Comparison of ENCODE assay signal across 16 mouse cellular contexts in genomic region chr3:30952273-30953070, GRCm38 (mm10). TPM values are rescaled to one million over a fixed set of nuclear protein-coding genes. Genes with fewer than 3 reads are reported as not detected.
A peak's percentile ranks its signal among the peaks of the same experiment; 100 is the strongest.
DNase-seq lines count a peak whose midpoint lies in the region; ATAC-seq and TF ChIP-seq lines count a peak whose summit lies in the region.
"Had no signal": no experiment of that assay in that cellular context is flagged by ENCODE, and none has a peak within 500 bp of the region (broad histone marks: within the 10 kb centered on the region; RNA-seq: fewer than 3 reads in every experiment).

No protein-coding gene starts in this region.

- peak; percentile 23 to 51 for DNase-seq in adrenal gland, adult (ENCODE audit: inconsistent age in 2 of 2, low spot score in 1 of 2)
- DNase-seq in adrenal gland, postnatal 4 days (ENCODE audit: low spot score in 2 of 2) = no peak
- DNase-seq in right cerebral cortex, adult 18-20 months = peak; percentile 18
- no peak for DNase-seq in right cerebral cortex, postnatal 25 days
- no peak for DNase-seq in kidney, adult 11 months
- DNase-seq: gastrocnemius, postnatal 14 days; layer of hippocampus, postnatal 36 days; lung, embryonic 14.5 days; thymus, postnatal 36 days had no signal

- H3K4me2 ChIP-seq in forebrain, embryonic 12.5 days = no peak overlapping the region
- H3K4me2 ChIP-seq: forebrain, embryonic 13.5 days; heart, embryonic 11.5 days; lung, embryonic 14.5 days; midbrain, embryonic 15.5 days had no signal

- H3K27me3 ChIP-seq in forebrain, embryonic 12.5 days = no peaks in the 10 kb centered on the region
- H3K27me3 ChIP-seq: forebrain, embryonic 13.5 days; midbrain, embryonic 15.5 days had no signal

- no peak for TF ChIP-seq POLR2A in cortical plate, adult 2 months (IDR thresholded peaks at IDR 0.05; ENCODE audit: extremely low read depth, insufficient read depth, low read length)

- no peaks in the 10 kb centered on the region for H3K9me3 ChIP-seq in forebrain, embryonic 12.5 days
- H3K9me3 ChIP-seq: forebrain, embryonic 13.5 days; midbrain, embryonic 15.5 days had no signal

- H3K4me1 ChIP-seq in cortical plate, adult 2 months (ENCODE audit: control insufficient read depth, insufficient read depth, low read length) = peaks cover 3% of the 10 kb centered on the region; the same call in 1 of the 2 replicates
- H3K4me1 ChIP-seq in forebrain, embryonic 12.5 days = no peaks in the 10 kb centered on the region
- H3K4me1 ChIP-seq: forebrain, embryonic 13.5 days; midbrain, embryonic 15.5 days had no signal

- no peak overlapping the region for H3K9ac ChIP-seq in forebrain, embryonic 12.5 days
- H3K9ac ChIP-seq: forebrain, embryonic 13.5 days; lung, embryonic 14.5 days; midbrain, embryonic 15.5 days had no signal

- 0 out of 2 replicates have a peak overlapping the region, but pooled peaks have one; percentile 1 for H3K27ac ChIP-seq in cortical plate, adult 2 months (ENCODE audit: insufficient read depth, low read length)
- H3K27ac ChIP-seq in forebrain, embryonic 12.5 days = no peak overlapping the region
- H3K27ac ChIP-seq: forebrain, embryonic 13.5 days; macrophage; midbrain, embryonic 15.5 days had no signal

- H3K36me3 ChIP-seq in forebrain, embryonic 12.5 days (replicated peaks) = peaks cover 50% of the 10 kb centered on the region

- TF ChIP-seq CTCF in cortical plate, adult 2 months (IDR thresholded peaks at IDR 0.05; ENCODE audit: extremely low read depth, insufficient read depth, low read length) = no peak

- no peak overlapping the region for H3K4me3 ChIP-seq in cortical plate, adult 2 months (ENCODE audit: insufficient read depth, low read length)
- no peak overlapping the region for H3K4me3 ChIP-seq in forebrain, embryonic 12.5 days (replicated peaks)
- H3K4me3 ChIP-seq: forebrain, embryonic 13.5 days; midbrain, embryonic 15.5 days had no signal

- peak; percentile 88 for ATAC-seq in megakaryocyte-erythroid progenitor cell, adult 5-6 weeks (replicated peaks; ENCODE audit: low FRiP score, low TSS enrichment, poor library complexity, severe bottlenecking)
- ATAC-seq in forebrain, embryonic 12.5 days (ENCODE audit: low FRiP score) = no peak
- ATAC-seq: forebrain, embryonic 13.5 days; midbrain, embryonic 15.5 days had no signal

- WGBS in forebrain, embryonic 12.5 days = 92% methylated on average over 12 of the region's 12 CpGs

RNA-seq across cellular contexts. Expression of gene Phc3, which starts 16.7 kb away (rescaled TPM):
- total RNA-seq in adrenal gland, postnatal 4 days (2021) = 10 to 100 TPM; 32.8 to 35.0 TPM
- polyA plus RNA-seq in cortical plate, adult 2 months (2012; rRNA removed) = 22.0 and 22.3 TPM in 2 replicates
- 30.5 and 33.7 TPM in 2 replicates for total RNA-seq in megakaryocyte-erythroid progenitor cell, adult 5-6 weeks (2014; fragmentation: Nextera tagmentation)
- 12.8 and 22.3 TPM in 2 replicates for total RNA-seq in megakaryocyte-erythroid progenitor cell, adult 5-6 weeks (2017)
- 6.9 and 7.5 TPM in 2 replicates for polyA plus RNA-seq in forebrain, embryonic 12.5 days (2016; fragmentation: Nextera tagmentation; extraction: Ambion mirVana)

RNA-seq across cellular contexts. Expression of gene Prkci, which starts 43.1 kb away (rescaled TPM):
- 10 to 100 TPM; 49.9 to 60.4 TPM for total RNA-seq in adrenal gland, postnatal 4 days (2021)
- 41.4 and 42.7 TPM in 2 replicates for polyA plus RNA-seq in cortical plate, adult 2 months (2012; rRNA removed)
- total RNA-seq in megakaryocyte-erythroid progenitor cell, adult 5-6 weeks (2014; fragmentation: Nextera tagmentation) = 8.6 and 17.0 TPM in 2 replicates
- total RNA-seq in megakaryocyte-erythroid progenitor cell, adult 5-6 weeks (2017) = 5.7 and 6.8 TPM in 2 replicates
- 38.7 and 40.2 TPM in 2 replicates for polyA plus RNA-seq in forebrain, embryonic 12.5 days (2016; fragmentation: Nextera tagmentation; extraction: Ambion mirVana)

Comparison
In these comparisons a context has a peak if more than half of its experiments do, and no peak if none do; other contexts are left out.
1. DNase-seq: peak in adrenal gland, adult (2 of 2) and right cerebral cortex, adult 18-20 months (single experiment); none in adrenal gland, postnatal 4 days (0 of 2), right cerebral cortex, postnatal 25 days (single experiment) and kidney, adult 11 months (single experiment).